Mouse (Mus musculus) lung, embryonic 16.5 days (tissue): ENCODE measurements around the gene Lsp1. TPM values are rescaled to one million over a fixed set of nuclear protein-coding genes. Genes with fewer than 3 reads are reported as not detected.

ENCODE experiments used
- ATAC-seq: fragments of 200-750 bp; cut with Nextera tagmentation; 2 replicates; pipeline ENCODE4 v1.8.0; 2017; ENCODE audit warnings: low read depth, mild to moderate bottlenecking, moderate library complexity
- H3K27ac ChIP-seq: fragments of 300-500 bp; sonication (generic); 2 replicates; pipeline ENCODE4 v1.5.1; 2014; ENCODE audit warnings: mild to moderate bottlenecking, control low read depth, low read length
- H3K27me3 ChIP-seq: fragments of 300-500 bp; sonication (generic); 2 replicates; pipeline ENCODE4 v1.6.1; 2014; ENCODE audit warnings: low read depth, low read length, mixed read lengths; ENCODE audit not compliant: control insufficient read depth, insufficient read depth
- H3K36me3 ChIP-seq: fragments of 300-500 bp; sonication (generic); 2 replicates; pipeline ENCODE4 v1.6.1; 2014; ENCODE audit warnings: low read length; ENCODE audit not compliant: control insufficient read depth, insufficient read depth
- H3K4me1 ChIP-seq: fragments of 300-500 bp; sonication (generic); replicated peaks from 2 replicates; pipeline ENCODE4 v1.6.1; 2014; ENCODE audit warnings: low read length, mixed read lengths; ENCODE audit not compliant: control insufficient read depth, insufficient read depth
- H3K4me2 ChIP-seq: fragments of 300-500 bp; sonication (generic); 2 replicates; pipeline ENCODE4 v1.6.1; 2014; ENCODE audit warnings: low read depth, low read length, control low read depth
- H3K4me3 ChIP-seq: fragments of 300-500 bp; sonication (generic); 2 replicates; pipeline ENCODE4 v1.5.1; 2014; ENCODE audit warnings: mild to moderate bottlenecking, low read length, control low read depth
- H3K9ac ChIP-seq: fragments of 300-500 bp; sonication (generic); 2 replicates; pipeline ENCODE4 v1.6.1; 2014; ENCODE audit warnings: low read length, control low read depth
- H3K9me3 ChIP-seq: fragments of 300-500 bp; sonication (generic); 2 replicates; pipeline ENCODE4 v1.6.1; 2016; ENCODE audit warnings: low read length; ENCODE audit not compliant: control insufficient read depth
- WGBS: fragments of 180-500 bp; shearing (Covaris S2); extraction: QIAGEN DNeasy Blood & Tissue Kit; methylation state at CpG from one replicate; pipeline ENCODE4 v1.1.7; 2014; 5-methylcytosine and 5-hydroxymethylcytosine counted together
- polyA plus RNA-seq: library from polyadenylated mRNA; unstranded; fragments of >200 nt; fragmentation: Nextera tagmentation; extraction: Ambion mirVana; gene quantifications from 2 replicates; pipeline ENCODE4 v1.2.1, GENCODE M21; 2015

Gene Lsp1
- polyA plus RNA-seq, 1 experiment from 2014 or later: 110 TPM

- peak; percentile 45 for ATAC-seq
- Histone ChIP-seq H3K4me1 (peaks cover 31% of the 10 kb centered on the region), H3K27me3 (no peaks in the 10 kb centered on the region), H3K27ac (peak overlapping the region; percentile 93), H3K9ac (peak overlapping the region; percentile 9; the same call in 1 of the 2 replicates), H3K36me3 (no peaks in the 10 kb centered on the region), H3K4me3 (no peak overlapping the region), H3K4me2 (no peak overlapping the region), H3K9me3 (no peaks in the 10 kb centered on the region)
- WGBS: 42% methylated on average over 7 of the region's 7 CpGs
These were observed 9.6 kb downstream of the Lsp1 start for GRCm38 (mm10) chr7:142470171-142470691.

GRCm38 (mm10) chr7:142470808-142471413, 10.3 kb downstream of the Lsp1 start:
- Histone ChIP-seq H3K9ac (peak overlapping the region; percentile 67), H3K9me3 (no peaks in the 10 kb centered on the region), H3K4me2 (no peak overlapping the region), H3K36me3 (no peaks in the 10 kb centered on the region), H3K27me3 (no peaks in the 10 kb centered on the region), H3K4me1 (peaks cover 31% of the 10 kb centered on the region), H3K4me3 (no peak overlapping the region), H3K27ac (peak overlapping the region; percentile 93)
- ATAC-seq: peak; percentile 69
- WGBS: 15% methylated on average over 4 of the region's 4 CpGs

- Histone ChIP-seq H3K27me3 (no peaks in the 10 kb centered on the region), H3K4me1 (peaks cover 31% of the 10 kb centered on the region), H3K4me3 (no peak overlapping the region; the same call in 1 of the 2 replicates), H3K36me3 (no peaks in the 10 kb centered on the region), H3K4me2 (peak overlapping the region; percentile 48; the same call in 1 of the 2 replicates), H3K27ac (peak overlapping the region; percentile 93), H3K9ac (peak overlapping the region; percentile 67), H3K9me3 (no peaks in the 10 kb centered on the region)
- WGBS: 60% methylated on average over 6 of the region's 6 CpGs
- ATAC-seq: peak; percentile 15; the same call in 1 of the 2 replicates
These were observed 10.8 kb downstream of the Lsp1 start for GRCm38 (mm10) chr7:142471414-142471861.

GRCm38 (mm10) chr7:142471884-142472570, 11.4 kb downstream of the Lsp1 start:
- peak overlapping the region; percentile 93 for H3K27ac ChIP-seq
- H3K27me3 ChIP-seq: no peaks in the 10 kb centered on the region
- peak overlapping the region; percentile 31 for H3K4me3 ChIP-seq
- H3K36me3 ChIP-seq: no peaks in the 10 kb centered on the region
- peak overlapping the region; percentile 48 for H3K4me2 ChIP-seq
- no peaks in the 10 kb centered on the region for H3K9me3 ChIP-seq
- H3K4me1 ChIP-seq: peaks cover 31% of the 10 kb centered on the region
- peak; percentile 6; the same call in 1 of the 2 replicates for ATAC-seq
- WGBS: 34% methylated on average over 15 of the region's 15 CpGs
- peak overlapping the region; percentile 67 for H3K9ac ChIP-seq

GRCm38 (mm10) chr7:142472936-142473335, 12.3 kb downstream of the Lsp1 start:
- peak overlapping the region; percentile 93 for H3K27ac ChIP-seq
- H3K4me3 ChIP-seq: peak overlapping the region; percentile 31
- H3K4me1 ChIP-seq: peaks cover 31% of the 10 kb centered on the region
- 85% methylated on average over 4 of the region's 4 CpGs for WGBS
- H3K9me3 ChIP-seq: no peaks in the 10 kb centered on the region
- H3K9ac ChIP-seq: 0 out of 2 replicates have a peak overlapping the region, but pooled peaks have one; percentile 67
- H3K36me3 ChIP-seq: no peaks in the 10 kb centered on the region
- H3K27me3 ChIP-seq: no peaks in the 10 kb centered on the region
- no peak for ATAC-seq
- peak overlapping the region; percentile 48 for H3K4me2 ChIP-seq

GRCm38 (mm10) chr7:142473476-142473875, 12.9 kb downstream of the Lsp1 start:
- Histone ChIP-seq H3K4me3 (peak overlapping the region; percentile 31; the same call in 1 of the 2 replicates), H3K27me3 (no peaks in the 10 kb centered on the region), H3K9ac (0 out of 2 replicates have a peak overlapping the region, but pooled peaks have one; percentile 67), H3K36me3 (no peaks in the 10 kb centered on the region), H3K9me3 (no peaks in the 10 kb centered on the region), H3K27ac (peak overlapping the region; percentile 39; the same call in 1 of the 2 replicates), H3K4me2 (peak overlapping the region; percentile 48), H3K4me1 (peaks cover 31% of the 10 kb centered on the region)
- 83% methylated on average over 2 of the region's 2 CpGs for WGBS
- ATAC-seq: no peak

- peak; percentile 53 for ATAC-seq
- H3K27ac ChIP-seq: peak overlapping the region; percentile 67
- H3K4me2 ChIP-seq: peak overlapping the region; percentile 44
- peaks cover 31% of the 10 kb centered on the region for H3K4me1 ChIP-seq
- H3K9me3 ChIP-seq: no peaks in the 10 kb centered on the region
- H3K36me3 ChIP-seq: no peaks in the 10 kb centered on the region
- H3K4me3 ChIP-seq: peak overlapping the region; percentile 41
- 61% methylated on average over 12 of the region's 14 CpGs for WGBS
- H3K9ac ChIP-seq: peak overlapping the region; percentile 56
- H3K27me3 ChIP-seq: no peaks in the 10 kb centered on the region
These were observed 14.2 kb downstream of the Lsp1 start for GRCm38 (mm10) chr7:142474799-142475198.

GRCm38 (mm10) chr7:142475641-142476040, 15.0 kb downstream of the Lsp1 start:
- H3K4me3 ChIP-seq: peak overlapping the region; percentile 41
- 36% methylated on average over 7 of the region's 7 CpGs for WGBS
- no peaks in the 10 kb centered on the region for H3K27me3 ChIP-seq
- no peaks in the 10 kb centered on the region for H3K9me3 ChIP-seq
- no peaks in the 10 kb centered on the region for H3K36me3 ChIP-seq
- ATAC-seq: no peak
- H3K9ac ChIP-seq: peak overlapping the region; percentile 56
- peak overlapping the region; percentile 47 for H3K27ac ChIP-seq
- peaks cover 26% of the 10 kb centered on the region for H3K4me1 ChIP-seq
- H3K4me2 ChIP-seq: peak overlapping the region; percentile 44

GRCm38 (mm10) chr7:142476271-142476670, 15.7 kb downstream of the Lsp1 start:
- peaks cover 26% of the 10 kb centered on the region for H3K4me1 ChIP-seq
- H3K27me3 ChIP-seq: no peaks in the 10 kb centered on the region
- H3K9ac ChIP-seq: peak overlapping the region; percentile 56
- peak overlapping the region; percentile 47 for H3K27ac ChIP-seq
- WGBS: 80% methylated on average over 5 of the region's 5 CpGs
- H3K4me2 ChIP-seq: peak overlapping the region; percentile 44
- peak overlapping the region; percentile 41 for H3K4me3 ChIP-seq
- no peak for ATAC-seq
- no peaks in the 10 kb centered on the region for H3K36me3 ChIP-seq
- no peaks in the 10 kb centered on the region for H3K9me3 ChIP-seq
